Mouse (Mus musculus): ENCODE results near the gene Metrn. TPM values are rescaled to one million over a fixed set of nuclear protein-coding genes. Genes with fewer than 3 reads are reported as not detected.

Metrn gene
- total and polyA plus RNA-seq, 3 experiments: 16.9 to 50.1 (median 23.7) TPM

DNA sequence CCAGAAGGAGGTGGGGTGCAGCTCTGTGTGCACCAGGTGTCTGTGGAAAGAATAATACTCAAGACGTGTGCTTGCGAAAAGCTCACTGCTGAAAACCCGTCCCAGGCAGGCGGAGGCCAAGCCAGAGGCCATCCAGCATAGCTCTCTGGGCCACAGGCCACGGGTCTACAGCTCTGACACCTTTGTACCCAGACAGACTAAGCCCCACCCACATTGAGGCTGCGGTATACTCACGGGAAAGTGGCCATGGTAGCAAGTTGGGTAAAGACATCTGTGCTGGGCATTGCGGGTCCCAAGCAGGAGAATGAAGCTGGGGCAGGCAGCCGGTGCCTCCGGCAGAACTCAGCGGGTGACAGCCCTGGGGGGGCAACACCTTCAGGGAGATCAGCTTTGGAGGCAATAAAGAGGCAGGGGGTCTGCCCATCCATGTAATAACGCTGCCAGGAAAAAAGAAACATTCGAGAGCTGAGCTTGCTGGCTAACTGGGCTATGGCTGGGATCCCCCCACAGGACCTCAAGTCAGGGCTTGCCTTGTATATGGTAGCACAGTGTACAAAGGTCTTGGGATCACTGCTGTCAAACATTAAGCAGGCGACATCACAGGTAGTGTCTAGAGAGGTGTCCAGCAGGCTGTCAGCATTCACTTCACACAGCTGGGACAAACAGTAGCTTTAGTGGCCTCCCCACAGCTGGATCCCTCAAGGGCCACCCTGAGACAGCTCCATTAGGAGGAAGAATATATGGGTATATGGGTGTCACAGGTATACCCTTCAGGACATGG, 42.7 kb upstream of the Metrn start:
- DNase-seq (ENCODE audit: extremely low read depth): no peak
- Histone ChIP-seq H3K79me2 (replicated peaks; ENCODE audit: control insufficient read depth, extremely low read depth, insufficient read depth, poor library complexity, severe bottlenecking) (peaks cover 14% of the 10 kb centered on the region), H3K9me3 (replicated peaks; ENCODE audit: low read length) (no peaks in the 10 kb centered on the region), H3K36me3 (replicated peaks in 1 of 2; ENCODE audit: control insufficient read depth in 1 of 2, insufficient read depth in 1 of 2, low read length in 1 of 2) (peaks cover 73 to 84% of the 10 kb centered on the region in 2 experiments), H3K4me1 (ENCODE audit: control insufficient read depth in 1 of 2, insufficient read depth in 2 of 2) (peaks cover 14 to 15% of the 10 kb centered on the region in 2 experiments), H3K9ac (ENCODE audit: insufficient read depth, low read depth) (no peak overlapping the region), H3K4me3 (replicated peaks in 1 of 3; ENCODE audit: low read depth in 2 of 3, low read length in 2 of 3, poor library complexity in 1 of 3) (no peak overlapping the region), H3K27ac (ENCODE audit: insufficient read depth, low read depth) (no peak overlapping the region), H3K27me3 (replicated peaks) (no peaks in the 10 kb centered on the region), H3K4me2 (ENCODE audit: insufficient read depth, low read depth, poor library complexity, severe bottlenecking) (no peak overlapping the region)
- in situ Hi-C loops (cut with MboI; ENCODE audit: low pct_ligation_motif_present, low pct_unique_long_range_greater_than_20kb, low sequenced_read_pairs): no loop called here
- dilution Hi-C loops (cut with MboI; ENCODE audit: extremely low pct_ligation_motif_present, extremely low pct_unique_long_range_greater_than_20kb, low sequenced_read_pairs): no loop called here
- no peak for TF ChIP-seq JUND (conservative IDR thresholded peaks at IDR 0.05; ENCODE audit: low read depth, low read length)
- no peak for TF ChIP-seq KAT2A (IDR thresholded peaks at IDR 0.05; ENCODE audit: insufficient replicate concordance, low read length)
- no peak for TF ChIP-seq RAD21 (IDR thresholded peaks at IDR 0.05; ENCODE audit: low read depth, low read length)
- no peak for TF ChIP-seq MYC (IDR thresholded peaks at IDR 0.05; ENCODE audit: low read depth, low read length)
- no peak for TF ChIP-seq MEF2A (IDR thresholded peaks at IDR 0.05; ENCODE audit: borderline replicate concordance, low read depth, low read length)
- no peak for TF ChIP-seq UBTF (IDR thresholded peaks at IDR 0.05; ENCODE audit: low read depth, low read length)
- no peak for TF ChIP-seq TBP (conservative IDR thresholded peaks at IDR 0.05; ENCODE audit: low read depth, low read length)
- TF ChIP-seq CHD2 (IDR thresholded peaks at IDR 0.05; ENCODE audit: low read length): no peak

- Histone ChIP-seq H3K27me3 (replicated peaks) (no peaks in the 10 kb centered on the region), H3K4me1 (ENCODE audit: control insufficient read depth in 1 of 2, insufficient read depth in 2 of 2) (peaks cover 16 to 21% of the 10 kb centered on the region in 2 experiments), H3K9ac (ENCODE audit: insufficient read depth, low read depth) (no peak overlapping the region), H3K79me2 (replicated peaks; ENCODE audit: control insufficient read depth, extremely low read depth, insufficient read depth, poor library complexity, severe bottlenecking) (peaks cover 10% of the 10 kb centered on the region), H3K27ac (ENCODE audit: insufficient read depth, low read depth) (no peak overlapping the region), H3K9me3 (replicated peaks; ENCODE audit: low read length) (no peaks in the 10 kb centered on the region), H3K36me3 (replicated peaks in 1 of 2; ENCODE audit: control insufficient read depth in 1 of 2, insufficient read depth in 1 of 2, low read length in 1 of 2) (peaks cover 74 to 87% of the 10 kb centered on the region in 2 experiments), H3K4me2 (ENCODE audit: insufficient read depth, low read depth, poor library complexity, severe bottlenecking) (no peak overlapping the region), H3K4me3 (replicated peaks in 1 of 3; ENCODE audit: low read depth in 2 of 3, low read length in 2 of 3, poor library complexity in 1 of 3) (no peak overlapping the region)
- dilution Hi-C loops (cut with MboI; ENCODE audit: extremely low pct_ligation_motif_present, extremely low pct_unique_long_range_greater_than_20kb, low sequenced_read_pairs): no loop called here
- TF ChIP-seq JUND (conservative IDR thresholded peaks at IDR 0.05; ENCODE audit: low read depth, low read length) (no peak), EP300 (IDR thresholded peaks at IDR 0.05; ENCODE audit: low read length) (no peak)
- no peak for DNase-seq (ENCODE audit: extremely low read depth)
- in situ Hi-C loops (cut with MboI; ENCODE audit: low pct_ligation_motif_present, low pct_unique_long_range_greater_than_20kb, low sequenced_read_pairs): no loop called here
These were observed 42.0 kb upstream of the Metrn start for GRCm38 (mm10) chr17:25838904-25839303.

DNA sequence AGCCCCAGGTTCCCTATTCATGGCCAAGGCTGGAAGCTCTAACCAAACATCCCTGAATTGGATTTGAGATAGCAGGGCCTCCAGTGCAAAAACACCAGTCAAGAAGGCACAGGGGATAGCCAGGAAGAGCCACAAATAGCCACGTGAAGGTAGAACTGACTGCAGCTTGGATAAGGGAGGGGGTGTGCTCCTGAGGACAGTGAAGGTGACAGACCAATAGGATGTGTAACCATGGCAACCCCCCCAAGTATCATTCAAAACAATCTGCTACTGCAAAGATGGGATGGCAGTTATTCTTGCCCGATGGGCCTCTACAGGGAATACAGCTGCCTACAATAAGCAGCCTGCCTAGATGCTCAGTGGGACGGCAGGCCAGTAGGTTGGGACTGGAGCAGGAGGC, 40.6 kb upstream of the Metrn start:
- no peak overlapping the region for H3K27ac ChIP-seq (ENCODE audit: insufficient read depth, low read depth)
- H3K36me3 ChIP-seq (replicated peaks in 1 of 2; ENCODE audit: control insufficient read depth in 1 of 2, insufficient read depth in 1 of 2, low read length in 1 of 2): peaks cover 73 to 81% of the 10 kb centered on the region in 2 experiments
- no peak overlapping the region for H3K4me2 ChIP-seq (ENCODE audit: insufficient read depth, low read depth, poor library complexity, severe bottlenecking)
- no peaks in the 10 kb centered on the region for H3K27me3 ChIP-seq (replicated peaks)
- peaks cover 9 to 18% of the 10 kb centered on the region in 2 experiments for H3K4me1 ChIP-seq (ENCODE audit: control insufficient read depth in 1 of 2, insufficient read depth in 2 of 2)
- TF ChIP-seq MAX (IDR thresholded peaks at IDR 0.05; ENCODE audit: low read length) (no peak), EP300 (IDR thresholded peaks at IDR 0.05; ENCODE audit: low read length) (no peak), SIN3A (IDR thresholded peaks at IDR 0.05; ENCODE audit: low read length) (no peak), POLR2A (IDR thresholded peaks at IDR 0.05; ENCODE audit: low read depth, low read length) (no peak), POLR2AphosphoS2 (IDR thresholded peaks at IDR 0.05; ENCODE audit: low read depth, low read length) (no peak), RCOR1 (conservative IDR thresholded peaks at IDR 0.05; ENCODE audit: low read depth, low read length) (no peak), UBTF (IDR thresholded peaks at IDR 0.05; ENCODE audit: low read depth, low read length) (no peak), TBP (conservative IDR thresholded peaks at IDR 0.05; ENCODE audit: low read depth, low read length) (no peak), PAX5 (IDR thresholded peaks at IDR 0.05; ENCODE audit: low read length) (no peak), CHD2 (IDR thresholded peaks at IDR 0.05; ENCODE audit: low read length) (no peak), RAD21 (IDR thresholded peaks at IDR 0.05; ENCODE audit: low read depth, low read length) (no peak), E2F4 (IDR thresholded peaks at IDR 0.05; ENCODE audit: insufficient replicate concordance, low read depth, low read length) (no peak), CHD1 (IDR thresholded peaks at IDR 0.05; ENCODE audit: low read depth, low read length) (no peak), CTCF (conservative IDR thresholded peaks at IDR 0.05 in 1 of 2, IDR thresholded peaks at IDR 0.05 in 1 of 2; ENCODE audit: low read depth in 2 of 2, low read length in 2 of 2) (no peak), MAZ (IDR thresholded peaks at IDR 0.05; ENCODE audit: low read depth, low read length) (no peak), BHLHE40 (IDR thresholded peaks at IDR 0.05; ENCODE audit: low read depth, low read length) (no peak), HCFC1 (IDR thresholded peaks at IDR 0.05; ENCODE audit: low read depth, low read length) (no peak), ETS1 (conservative IDR thresholded peaks at IDR 0.05; ENCODE audit: low read depth, low read length) (no peak)
- no peak for DNase-seq (ENCODE audit: extremely low read depth)
- in situ Hi-C loops (cut with MboI; ENCODE audit: low pct_ligation_motif_present, low pct_unique_long_range_greater_than_20kb, low sequenced_read_pairs) (no loop called here), dilution Hi-C loops (cut with MboI; ENCODE audit: extremely low pct_ligation_motif_present, extremely low pct_unique_long_range_greater_than_20kb, low sequenced_read_pairs) (no loop called here)
- no peaks in the 10 kb centered on the region; the same call in none of the 2 replicates for H3K79me2 ChIP-seq (replicated peaks; ENCODE audit: control insufficient read depth, extremely low read depth, insufficient read depth, poor library complexity, severe bottlenecking)
- no peak overlapping the region for H3K4me3 ChIP-seq (replicated peaks in 1 of 3; ENCODE audit: low read depth in 2 of 3, low read length in 2 of 3, poor library complexity in 1 of 3)
- H3K9me3 ChIP-seq (replicated peaks; ENCODE audit: low read length): no peaks in the 10 kb centered on the region
- H3K9ac ChIP-seq (ENCODE audit: insufficient read depth, low read depth): no peak overlapping the region
